Comparison of ENCODE assay signal across 22 mouse cellular contexts in genomic region chr10:21024226-21024625, GRCm38 (mm10).
"Had no signal": no experiment of that assay in that cellular context is flagged by ENCODE, and none has a peak within 500 bp of the region (broad histone marks: within the 10 kb centered on the region; RNA-seq: fewer than 3 reads in every experiment).

No protein-coding gene starts in this region.

- DNase-seq: gastrocnemius, postnatal 14 days; gastrocnemius, postnatal 36 days; heart, adult 11 months; heart, adult 2 months; heart, postnatal 4 days; kidney, adult 18-20 months; kidney, adult 8-10 months; kidney, postnatal 10 days; kidney, postnatal 25 days; kidney, postnatal 4 days; liver; liver, embryonic 13.5 days had no signal

- H3K27ac ChIP-seq: heart, adult 2 months; heart, embryonic 13.5 days; heart, embryonic 15.5 days; hindbrain, embryonic 10.5 days; hindbrain, embryonic 12.5 days; hindbrain, embryonic 14.5 days; intestine, embryonic 15.5 days; layer of hippocampus, adult 2 months; left cerebral cortex, adult 2 months; limb, embryonic 10.5 days; limb, embryonic 12.5 days; liver, embryonic 13.5 days had no signal

- H3K36me3 ChIP-seq: heart, embryonic 13.5 days; heart, embryonic 15.5 days; hindbrain, embryonic 12.5 days; intestine, embryonic 15.5 days; limb, embryonic 10.5 days; limb, embryonic 12.5 days; liver, embryonic 13.5 days had no signal

- H3K27me3 ChIP-seq: heart, embryonic 13.5 days; heart, embryonic 15.5 days; hindbrain, embryonic 12.5 days; intestine, embryonic 15.5 days; limb, embryonic 12.5 days; liver, embryonic 13.5 days had no signal

- H3K9ac ChIP-seq: heart, embryonic 13.5 days; heart, embryonic 15.5 days; hindbrain, embryonic 12.5 days; hindbrain, embryonic 14.5 days; intestine, embryonic 15.5 days; limb, embryonic 12.5 days; liver, embryonic 13.5 days had no signal

- H3K4me1 ChIP-seq: heart, embryonic 13.5 days; heart, embryonic 15.5 days; hindbrain, embryonic 12.5 days; limb, embryonic 10.5 days; limb, embryonic 12.5 days had no signal

- H3K4me3 ChIP-seq: heart, adult 2 months; heart, embryonic 13.5 days; heart, embryonic 15.5 days; hindbrain, embryonic 10.5 days; hindbrain, embryonic 12.5 days; intestine, embryonic 15.5 days; layer of hippocampus, adult 2 months; left cerebral cortex, adult 2 months; limb, embryonic 10.5 days; limb, embryonic 12.5 days; liver, embryonic 13.5 days had no signal

- H3K9me3 ChIP-seq: heart, embryonic 13.5 days; heart, embryonic 15.5 days; hindbrain, embryonic 10.5 days; hindbrain, embryonic 12.5 days; intestine, embryonic 15.5 days; limb, embryonic 10.5 days; limb, embryonic 12.5 days; liver, embryonic 13.5 days had no signal
